Mouse (Mus musculus) C2C12 (cell line): ENCODE results near the gene Irak1bp1. TPM values are rescaled to one million over a fixed set of nuclear protein-coding genes. Genes with fewer than 3 reads are reported as not detected.

Source experiments
- H3K27me3 ChIP-seq: one replicate; pipeline ENCODE4 v1.6.1; 2011; ENCODE audit not compliant: control insufficient read depth, insufficient read depth, insufficient read length
- H3K36me3 ChIP-seq: one replicate; pipeline ENCODE4 v1.6.1; 2011; ENCODE audit not compliant: control insufficient read depth, insufficient read depth
- H3K4me3 ChIP-seq: one replicate; pipeline ENCODE4 v1.5.1; 2011; ENCODE audit warnings: mild to moderate bottlenecking, control low read depth; ENCODE audit not compliant: poor library complexity, insufficient read depth, severe bottlenecking
- H3K79me2 ChIP-seq: one replicate; pipeline ENCODE4 v1.6.1; 2011; ENCODE audit not compliant: control insufficient read depth, insufficient read depth
- H3K79me3 ChIP-seq: one replicate; pipeline ENCODE4 v1.6.1; 2011; ENCODE audit warnings: low read depth, control low read depth
- H3ac ChIP-seq: one replicate; pipeline ENCODE3; 2011; ENCODE audit warnings: low read depth; ENCODE audit not compliant: control insufficient read depth, insufficient read length
- CEBPB ChIP-seq: IDR thresholded peaks from one replicate; pipeline ENCODE4 v1.6.1; 2011; ENCODE audit warnings: low read depth, mild to moderate bottlenecking, control low read depth, moderate library complexity
- CTCF ChIP-seq: IDR thresholded peaks from one replicate; pipeline ENCODE4 v1.5.1; 2011; ENCODE audit not compliant: control insufficient read depth, insufficient read depth, insufficient read length
- FOSL1 ChIP-seq: IDR thresholded peaks from one replicate; pipeline ENCODE4 v1.8.0; 2011; ENCODE audit warnings: mild to moderate bottlenecking, low read length; ENCODE audit not compliant: poor library complexity, insufficient read depth, severe bottlenecking
- MAX ChIP-seq: IDR thresholded peaks from one replicate; pipeline ENCODE4 v1.6.1; 2011; ENCODE audit warnings: mild to moderate bottlenecking, control low read depth
- MYOD1 ChIP-seq: IDR thresholded peaks from one replicate; pipeline ENCODE4 v1.6.1; 2011; ENCODE audit warnings: low read depth; ENCODE audit not compliant: control insufficient read depth, insufficient read length
- MYOG ChIP-seq: IDR thresholded peaks from one replicate; pipeline ENCODE4 v1.6.1; 2011; ENCODE audit not compliant: control insufficient read depth, insufficient read length; ENCODE audit errors: extremely low read depth
- USF1 ChIP-seq: IDR thresholded peaks from one replicate; pipeline ENCODE4 v1.6.1; 2011; ENCODE audit warnings: low read depth, mild to moderate bottlenecking, control low read depth, moderate library complexity
- polyA plus RNA-seq: library from polyadenylated mRNA; unstranded; fragments of >200 nt; fragmentation: generic; extraction: Trizol; gene quantifications from one replicate; pipeline ENCODE4 v1.2.1, GENCODE M21; 2012; ENCODE audit warnings: missing spikeins

Irak1bp1 gene
- polyA plus RNA-seq, 1 experiment = 9.7 TPM

DNA sequence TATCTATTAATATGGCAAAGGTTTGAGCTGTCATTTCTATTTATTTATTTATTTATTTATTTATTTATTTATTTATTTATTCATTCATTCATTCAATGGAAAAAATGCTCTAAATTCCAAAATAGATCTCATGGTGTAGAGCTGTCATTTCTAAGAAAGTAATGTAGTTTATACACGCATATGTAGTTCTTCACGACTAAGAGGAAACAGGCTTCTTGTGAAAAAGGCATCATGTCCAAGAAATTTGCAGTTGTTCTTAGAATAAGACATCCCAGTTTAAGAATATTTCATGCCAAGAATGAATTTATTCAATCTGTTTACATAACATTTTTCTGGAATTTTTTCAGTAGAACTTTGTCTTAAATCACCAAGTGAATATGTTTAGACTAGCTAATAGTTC is 31.5 kb downstream of the Irak1bp1 start:
- TF ChIP-seq CEBPB (no peak), CTCF (no peak), MYOD1 (no peak), USF1 (no peak), MAX (no peak), FOSL1 (no peak), MYOG (no peak)
- Histone ChIP-seq H3K79me2 (no peaks in the 10 kb centered on the region), H3ac (no peak overlapping the region), H3K27me3 (no peaks in the 10 kb centered on the region), H3K4me3 (no peak overlapping the region), H3K79me3 (no peaks in the 10 kb centered on the region), H3K36me3 (no peaks in the 10 kb centered on the region)

DNA sequence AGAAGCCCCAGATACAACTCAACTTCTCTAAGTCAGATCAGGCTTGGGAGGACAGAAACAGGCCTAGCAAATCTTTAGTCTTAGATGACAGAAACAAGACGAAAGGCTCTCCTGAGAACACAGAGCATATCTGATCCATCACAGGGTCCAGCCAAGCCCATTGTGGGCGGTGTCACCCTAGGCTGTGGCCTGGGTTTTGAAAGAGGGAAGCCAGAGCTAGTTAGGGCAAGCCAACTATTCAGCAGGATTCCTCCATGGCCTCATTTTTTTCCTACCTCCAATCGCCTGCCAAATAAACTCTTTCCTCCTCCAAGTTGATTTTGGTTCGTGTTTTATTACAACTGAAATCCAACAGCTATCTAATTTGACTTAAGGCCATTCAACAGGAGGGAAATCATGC is 32.0 kb downstream of the Irak1bp1 start:
- H3K27me3 ChIP-seq = no peaks in the 10 kb centered on the region

DNA sequence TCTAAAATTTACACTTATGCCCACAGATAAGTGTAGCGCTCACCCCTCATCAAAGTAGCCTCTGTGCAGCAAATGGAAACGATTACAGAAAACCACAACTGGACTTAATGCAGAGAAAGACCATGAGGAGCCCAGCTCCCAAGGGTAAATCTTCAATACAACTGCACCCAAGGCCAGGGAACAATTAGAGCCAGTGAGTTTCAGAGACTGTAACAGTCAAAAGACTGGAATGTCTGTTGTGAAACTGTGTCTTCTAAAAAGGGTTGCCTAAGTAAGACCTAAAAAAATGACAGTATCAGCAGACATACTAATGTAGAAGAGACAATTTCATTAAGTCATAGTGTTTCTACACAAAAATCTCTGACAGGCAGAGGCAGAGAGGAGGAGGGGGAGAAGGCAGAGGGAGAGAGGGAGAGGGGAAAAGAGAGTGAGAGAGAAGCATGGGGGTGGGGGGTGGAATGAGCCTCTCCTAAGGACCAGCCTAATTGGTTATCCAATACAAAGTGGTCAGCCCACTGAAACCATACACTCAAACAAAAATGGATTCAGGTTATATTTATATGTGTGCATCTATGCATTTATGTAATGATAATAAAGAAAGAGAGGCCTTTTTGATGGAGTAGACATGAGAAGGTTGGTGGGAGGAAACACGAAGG is 32.6 kb downstream of the Irak1bp1 start:
- Histone ChIP-seq H3K4me3 (no peak overlapping the region), H3ac (no peak overlapping the region), H3K27me3 (no peaks in the 10 kb centered on the region), H3K79me3 (no peaks in the 10 kb centered on the region), H3K36me3 (no peaks in the 10 kb centered on the region), H3K79me2 (no peaks in the 10 kb centered on the region)
- TF ChIP-seq MAX (no peak), CTCF (no peak)

More for the DNA sequence above, 32.0 kb downstream of the Irak1bp1 start:
- no peak overlapping the region for H3ac ChIP-seq
- no peaks in the 10 kb centered on the region for H3K79me3 ChIP-seq
- H3K36me3 ChIP-seq = no peaks in the 10 kb centered on the region
- TF ChIP-seq CTCF = no peak
- no peak for TF ChIP-seq MAX
- no peak for TF ChIP-seq USF1
- TF ChIP-seq MYOG = no peak
- no peak for TF ChIP-seq MYOD1
- TF ChIP-seq CEBPB = no peak
- TF ChIP-seq FOSL1 = no peak
- H3K79me2 ChIP-seq = no peaks in the 10 kb centered on the region
- H3K4me3 ChIP-seq = no peak overlapping the region

DNA sequence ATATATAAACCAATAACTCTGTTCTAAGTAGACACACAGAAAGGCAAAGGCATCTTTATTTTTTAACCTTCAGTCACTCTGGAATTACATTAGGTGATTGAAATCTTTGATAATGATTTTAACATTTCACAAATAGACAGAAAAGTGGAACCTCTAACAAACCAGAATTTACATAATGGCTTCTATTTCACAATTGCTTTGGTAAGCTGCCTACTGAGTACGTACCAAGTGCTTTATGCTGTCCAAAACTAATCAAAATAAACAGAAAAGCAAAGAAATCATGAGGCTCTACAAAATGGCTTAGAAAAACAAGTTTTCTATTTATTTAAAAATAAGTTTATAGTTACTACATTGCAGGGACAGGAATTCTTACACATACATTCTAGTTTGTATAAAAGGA is 36.8 kb downstream of the Irak1bp1 start:
- H3K4me3 ChIP-seq = no peak overlapping the region
- H3K79me3 ChIP-seq = no peaks in the 10 kb centered on the region
- TF ChIP-seq USF1 (no peak), FOSL1 (no peak), MYOG (no peak), CEBPB (no peak), CTCF (no peak), MYOD1 (no peak), MAX (no peak)
- no peak overlapping the region for H3ac ChIP-seq
- H3K27me3 ChIP-seq = no peaks in the 10 kb centered on the region
- peaks cover 12% of the 10 kb centered on the region for H3K36me3 ChIP-seq
- H3K79me2 ChIP-seq = no peaks in the 10 kb centered on the region

DNA sequence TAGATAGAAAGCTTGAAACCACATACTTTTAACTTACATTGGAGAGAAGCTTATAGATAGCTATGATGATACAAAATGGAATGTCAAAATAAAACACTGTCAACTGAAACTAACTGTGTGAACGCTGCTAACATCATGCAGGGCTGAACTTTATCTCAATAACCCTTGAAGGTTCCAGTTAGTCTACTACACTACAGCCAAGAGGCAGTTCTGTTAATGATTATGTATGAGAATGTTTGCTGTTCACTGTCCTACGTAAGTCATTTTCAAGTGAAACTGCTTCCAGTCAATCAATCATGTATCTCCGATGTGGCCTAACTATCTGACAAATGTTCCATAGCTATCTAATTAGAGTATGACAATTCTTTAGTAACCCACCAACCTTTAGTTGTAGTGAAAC is 38.4 kb downstream of the Irak1bp1 start:
- no peaks in the 10 kb centered on the region for H3K79me2 ChIP-seq
- peaks cover 27% of the 10 kb centered on the region for H3K36me3 ChIP-seq
- no peak for TF ChIP-seq FOSL1
- TF ChIP-seq CTCF = no peak
- TF ChIP-seq MYOG = no peak
- no peak for TF ChIP-seq USF1
- TF ChIP-seq MYOD1 = no peak
- TF ChIP-seq MAX = no peak
- TF ChIP-seq CEBPB = no peak
- no peaks in the 10 kb centered on the region for H3K79me3 ChIP-seq
- no peaks in the 10 kb centered on the region for H3K27me3 ChIP-seq
- no peak overlapping the region for H3ac ChIP-seq
- no peak overlapping the region for H3K4me3 ChIP-seq

DNA sequence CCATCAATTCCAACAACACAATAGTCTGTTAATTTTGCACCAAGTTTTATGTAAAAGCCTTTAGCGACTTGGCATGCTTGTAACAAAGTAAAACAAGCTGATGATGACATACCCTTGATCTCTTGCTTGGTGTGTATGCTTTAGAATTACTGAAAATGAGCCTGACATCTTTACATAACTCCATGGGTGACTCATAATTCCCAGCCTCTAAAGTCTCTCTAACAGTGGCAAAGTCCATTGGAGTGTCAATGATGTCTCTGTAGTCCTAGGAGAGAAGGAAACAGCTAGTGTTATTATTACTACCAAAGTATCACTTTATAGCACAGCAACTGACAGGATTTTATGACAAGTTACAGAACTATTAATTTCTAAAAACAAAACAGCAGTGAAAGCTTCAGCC is 47.7 kb downstream of the Irak1bp1 start:
- H3K27me3 ChIP-seq = no peaks in the 10 kb centered on the region
- H3K36me3 ChIP-seq = peaks cover 96% of the 10 kb centered on the region
- no peaks in the 10 kb centered on the region for H3K79me3 ChIP-seq
- H3K79me2 ChIP-seq = no peaks in the 10 kb centered on the region
- TF ChIP-seq MYOD1 (no peak), FOSL1 (no peak), MYOG (no peak), CTCF (no peak), CEBPB (no peak), USF1 (no peak), MAX (no peak)
- no peak overlapping the region for H3ac ChIP-seq
- H3K4me3 ChIP-seq = no peak overlapping the region
